Mouse (Mus musculus): ENCODE measurements around the gene Cavin3. TPM values are rescaled to one million over a fixed set of nuclear protein-coding genes. Genes with fewer than 3 reads are reported as not detected.

Cavin3 gene
- 10 to 100 TPM; 13.9 to 14.2 TPM for total RNA-seq (2021)
- long read RNA-seq, experiment 1, transcript Cavin3-201 (2 exons, 1,662 nt) = major isoform, 16 of 18 reads
- long read RNA-seq, experiment 1, partial matches to known transcripts = 0 of 18 reads
- long read RNA-seq, experiment 1, other reads (novel, unspliced or antisense) = 2 of 18 reads
- long read RNA-seq, experiment 2, transcript Cavin3-201 (2 exons, 1,662 nt) = major isoform, 26 of 29 reads
- long read RNA-seq, experiment 2, partial matches to known transcripts = 0 of 29 reads
- long read RNA-seq, experiment 2, other reads (novel, unspliced or antisense) = 3 of 29 reads

GRCm38 (mm10) chr7:105481505-105482411, at the start of gene Cavin3:
Gene Cavin3, minus strand, starts transcription at chr7:105482300.
- TF ChIP-seq CTCF (conservative IDR thresholded peaks at IDR 0.05) = no peak

DNA sequence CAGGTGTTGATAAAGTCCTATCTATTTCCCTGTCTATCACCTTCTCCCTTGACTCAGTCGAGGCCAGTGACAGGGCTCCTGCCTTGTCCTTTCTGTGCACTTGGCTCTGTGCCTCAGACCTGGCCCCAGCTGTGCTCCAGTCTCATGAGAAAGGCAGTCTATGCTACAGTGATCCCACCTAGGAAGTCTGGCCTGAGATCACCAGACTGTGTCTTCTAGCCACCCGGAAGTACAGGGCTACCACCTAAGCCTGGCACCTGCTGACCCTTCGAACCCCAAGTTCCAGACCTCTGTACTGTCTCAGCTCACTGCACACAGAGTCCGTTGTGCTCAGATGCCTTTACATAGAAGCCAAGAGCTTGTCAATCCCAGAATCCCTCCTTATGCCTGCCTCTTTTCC, 46.0 kb upstream of the Cavin3 start:
- DNase-seq (ENCODE audit: low spot score in 2 of 2) = no peak
- no peak overlapping the region for H3K4me3 ChIP-seq
- TF ChIP-seq CTCF (conservative IDR thresholded peaks at IDR 0.05) = no peak

More at GRCm38 (mm10) chr7:105481505-105482411, at the start of gene Cavin3:
- H3K4me3 ChIP-seq = peak within 1 kb of the TSS; percentile 67
- H3K27ac ChIP-seq = peak within 1 kb of the TSS; percentile 90
- DNase-seq (ENCODE audit: low spot score in 2 of 2) = peak; percentile 51 to 53

DNA sequence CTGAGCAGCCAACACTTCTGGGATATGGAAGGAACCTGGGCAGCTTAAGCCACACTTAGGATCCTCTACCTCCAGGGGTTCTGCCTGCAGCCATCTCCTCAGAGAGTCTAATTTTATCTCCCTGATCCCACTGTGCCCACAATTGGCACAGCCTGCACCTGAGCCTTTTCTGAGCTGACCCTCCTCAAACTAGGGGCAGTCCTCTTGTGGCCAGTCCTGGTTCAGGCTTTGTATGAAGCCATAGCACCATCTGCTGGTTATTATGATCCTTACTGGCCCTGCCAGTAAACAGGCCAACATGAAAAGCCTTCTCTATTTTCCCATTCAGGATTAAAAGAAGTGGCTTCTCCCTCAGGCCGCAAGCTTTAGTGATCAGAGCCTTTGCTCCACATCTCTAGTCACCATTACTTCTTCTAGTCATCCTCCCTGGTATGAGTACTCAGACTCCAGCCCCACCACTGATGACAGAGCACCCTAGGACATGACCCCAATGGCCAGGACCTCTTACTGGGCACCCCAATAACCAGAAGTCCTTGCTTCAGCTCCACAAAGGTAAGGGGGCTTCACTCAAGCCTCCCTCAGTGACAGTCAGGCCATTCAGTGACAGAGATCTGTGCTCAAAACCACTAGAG, 45.3 kb upstream of the Cavin3 start:
- DNase-seq (ENCODE audit: low spot score in 2 of 2) = peak; percentile 39 to 42

More for the DNA sequence above, 46.0 kb upstream of the Cavin3 start:
- H3K27ac ChIP-seq = no peak overlapping the region

GRCm38 (mm10) chr7:105524222-105524621, 42.1 kb upstream of the Cavin3 start:
- TF ChIP-seq CTCF (conservative IDR thresholded peaks at IDR 0.05) = no peak
- no peak overlapping the region for H3K4me3 ChIP-seq
- H3K27ac ChIP-seq = no peak overlapping the region
- DNase-seq (ENCODE audit: low spot score in 2 of 2) = no peak

More for the DNA sequence above, 45.3 kb upstream of the Cavin3 start:
- Histone ChIP-seq H3K4me3 (no peak overlapping the region), H3K27ac (no peak overlapping the region)
- peak; percentile 87 for TF ChIP-seq CTCF (conservative IDR thresholded peaks at IDR 0.05)

GRCm38 (mm10) chr7:105520201-105520600, 38.1 kb upstream of the Cavin3 start:
- Histone ChIP-seq H3K4me3 (no peak overlapping the region), H3K27ac (no peak overlapping the region)
- no peak for DNase-seq (ENCODE audit: low spot score in 2 of 2)
- TF ChIP-seq CTCF (conservative IDR thresholded peaks at IDR 0.05) = no peak

- no peak for DNase-seq (ENCODE audit: low spot score in 2 of 2)
- no peak for TF ChIP-seq CTCF (conservative IDR thresholded peaks at IDR 0.05)
- no peak overlapping the region for H3K27ac ChIP-seq
- H3K4me3 ChIP-seq = no peak overlapping the region
These were observed 37.7 kb upstream of the Cavin3 start for GRCm38 (mm10) chr7:105519771-105520170.

DNA sequence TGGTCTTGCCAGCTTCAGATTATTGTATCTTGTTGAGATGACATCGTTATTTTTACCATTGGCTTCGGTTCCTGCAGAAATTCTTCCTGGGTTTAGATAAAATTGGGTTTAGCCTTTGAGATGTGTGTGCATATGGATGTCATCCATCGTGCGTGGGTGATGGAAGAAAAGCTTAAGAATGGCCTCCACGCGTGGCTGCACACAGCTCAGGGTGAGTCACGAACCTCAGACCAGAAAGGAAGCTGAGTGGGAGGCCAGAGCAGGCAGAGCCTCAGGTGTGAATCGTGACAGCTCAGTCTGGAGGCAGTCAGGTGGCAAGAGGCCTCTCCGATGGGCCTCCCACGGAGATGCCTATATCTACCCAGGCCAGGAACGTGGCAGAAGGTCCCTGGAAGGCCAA, 37.2 kb upstream of the Cavin3 start:
- Histone ChIP-seq H3K4me3 (no peak overlapping the region), H3K27ac (no peak overlapping the region)
- TF ChIP-seq CTCF (conservative IDR thresholded peaks at IDR 0.05) = no peak
- DNase-seq (ENCODE audit: low spot score in 2 of 2) = peak; percentile 29 to 51

DNA sequence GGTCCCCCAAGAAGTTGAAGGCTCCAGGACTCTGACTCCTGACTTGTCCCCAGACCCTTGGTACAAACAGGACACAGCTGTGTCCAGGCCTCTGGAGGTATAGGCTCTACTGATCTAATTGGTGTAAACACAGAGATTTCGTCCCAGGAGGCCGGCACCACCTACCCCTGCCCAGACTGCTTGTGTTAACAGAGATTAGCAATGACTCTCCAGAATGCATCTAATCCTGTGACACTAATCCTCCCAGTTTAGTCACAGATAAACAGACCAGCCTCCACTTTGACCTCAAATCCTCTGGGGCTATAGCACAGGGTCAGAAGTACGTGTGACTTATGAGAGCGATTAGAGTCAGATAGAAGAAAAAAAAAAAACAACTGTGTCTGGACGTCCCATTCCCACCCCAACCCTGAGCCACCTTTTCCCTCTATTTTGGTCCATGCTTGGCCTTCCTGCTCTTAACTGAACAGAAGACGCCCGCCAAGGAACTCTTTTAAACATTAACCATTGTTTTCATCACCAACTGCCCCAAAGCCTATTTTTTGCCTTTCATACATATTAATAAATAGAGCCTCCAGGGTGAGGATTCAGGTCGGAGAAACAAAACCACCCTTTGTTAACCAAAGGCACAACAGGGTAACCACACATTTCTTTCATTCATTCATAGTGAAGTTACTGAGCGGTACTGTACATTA, 34.7 kb upstream of the Cavin3 start:
- TF ChIP-seq CTCF (conservative IDR thresholded peaks at IDR 0.05) = no peak
- no peak for DNase-seq (ENCODE audit: low spot score in 2 of 2)
- H3K27ac ChIP-seq = no peak overlapping the region
- H3K4me3 ChIP-seq = no peak overlapping the region

DNA sequence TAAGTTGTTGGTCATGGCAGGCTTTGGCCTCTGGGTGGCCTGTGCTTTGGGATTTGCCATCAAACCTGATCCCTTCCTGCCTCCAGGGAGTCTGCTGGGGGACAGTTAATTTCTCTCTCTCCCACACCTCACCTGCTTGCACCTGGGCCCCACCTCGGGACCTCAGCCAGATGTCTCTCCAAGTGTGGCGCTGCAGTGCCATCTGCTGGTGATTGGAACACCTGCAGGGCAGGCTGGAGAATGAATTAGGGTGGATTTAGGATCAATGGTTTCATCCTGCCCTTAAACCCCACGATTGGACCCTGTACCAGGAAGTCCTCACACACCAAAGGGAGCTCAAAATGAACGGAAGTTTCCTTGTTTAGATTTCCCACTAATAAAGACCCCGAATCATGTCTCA, 33.1 kb upstream of the Cavin3 start:
- Histone ChIP-seq H3K4me3 (no peak overlapping the region), H3K27ac (no peak overlapping the region)
- peak; percentile 98 for TF ChIP-seq CTCF (conservative IDR thresholded peaks at IDR 0.05)
- peak; percentile 31 to 61 for DNase-seq (ENCODE audit: low spot score in 2 of 2)

GRCm38 (mm10) chr7:105514561-105514960, 32.5 kb upstream of the Cavin3 start:
- Histone ChIP-seq H3K4me3 (no peak overlapping the region), H3K27ac (no peak overlapping the region)
- DNase-seq (ENCODE audit: low spot score in 2 of 2) = no peak
- TF ChIP-seq CTCF (conservative IDR thresholded peaks at IDR 0.05) = no peak

GRCm38 (mm10) chr7:105513845-105514291, 31.8 kb upstream of the Cavin3 start:
- Histone ChIP-seq H3K27ac (no peak overlapping the region), H3K4me3 (no peak overlapping the region)
- no peak for DNase-seq (ENCODE audit: low spot score in 2 of 2)
- TF ChIP-seq CTCF (conservative IDR thresholded peaks at IDR 0.05) = no peak

DNA sequence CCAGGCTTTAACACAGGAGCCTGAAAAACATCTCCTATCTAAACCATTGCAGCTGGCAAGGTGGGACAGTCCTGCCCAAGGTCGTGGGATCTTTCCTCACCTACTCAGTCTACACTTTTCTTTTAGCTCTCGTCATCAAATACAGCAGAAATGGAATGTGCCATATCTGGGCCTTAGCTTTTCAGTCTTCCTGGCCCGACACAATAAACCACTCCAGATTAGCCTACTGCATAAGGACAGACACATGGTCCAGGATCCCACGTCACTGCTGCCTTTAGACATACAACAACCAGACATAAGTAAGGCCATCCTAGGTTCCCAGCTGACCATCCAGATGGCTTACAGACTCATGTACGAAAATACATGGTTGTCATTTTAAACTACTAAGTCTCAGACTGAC, 28.0 kb upstream of the Cavin3 start:
- TF ChIP-seq CTCF (conservative IDR thresholded peaks at IDR 0.05) = no peak
- Histone ChIP-seq H3K4me3 (no peak overlapping the region), H3K27ac (no peak overlapping the region)
- no peak for DNase-seq (ENCODE audit: low spot score in 2 of 2)
